Mouse (Mus musculus) ES-Bruce4 (cell line): Measurements from ENCODE around the gene Sept1.

Experiments used
- CTCF ChIP-seq: IDR thresholded peaks from one replicate; pipeline ENCODE4 v1.8.1; 2011; ENCODE audit warnings: low read depth, low read length
- EP300 ChIP-seq: IDR thresholded peaks from 2 replicates; pipeline ENCODE4 v1.6.1; 2011; ENCODE audit warnings: low read depth, low read length; ENCODE audit not compliant: insufficient read depth
- POLR2A ChIP-seq: IDR thresholded peaks from one replicate; pipeline ENCODE4 v1.8.1; 2011; ENCODE audit warnings: low read length; ENCODE audit not compliant: insufficient read depth

- TF ChIP-seq EP300 (no peak), CTCF (peak; percentile 89), POLR2A (no peak)
These were observed 4.2 kb downstream of the Sept1 start for GRCm38 (mm10) chr7:127228615-127229303.
